Mouse (Mus musculus): Measurements from ENCODE around the gene Bcl6. TPM values are rescaled to one million over a fixed set of nuclear protein-coding genes. Genes with fewer than 3 reads are reported as not detected.

Bcl6 gene
- polyA plus RNA-seq (2012; ENCODE audit: insufficient read depth, insufficient read length, missing spikeins), result 41.0 and 47.5 TPM in 2 replicates

DNA sequence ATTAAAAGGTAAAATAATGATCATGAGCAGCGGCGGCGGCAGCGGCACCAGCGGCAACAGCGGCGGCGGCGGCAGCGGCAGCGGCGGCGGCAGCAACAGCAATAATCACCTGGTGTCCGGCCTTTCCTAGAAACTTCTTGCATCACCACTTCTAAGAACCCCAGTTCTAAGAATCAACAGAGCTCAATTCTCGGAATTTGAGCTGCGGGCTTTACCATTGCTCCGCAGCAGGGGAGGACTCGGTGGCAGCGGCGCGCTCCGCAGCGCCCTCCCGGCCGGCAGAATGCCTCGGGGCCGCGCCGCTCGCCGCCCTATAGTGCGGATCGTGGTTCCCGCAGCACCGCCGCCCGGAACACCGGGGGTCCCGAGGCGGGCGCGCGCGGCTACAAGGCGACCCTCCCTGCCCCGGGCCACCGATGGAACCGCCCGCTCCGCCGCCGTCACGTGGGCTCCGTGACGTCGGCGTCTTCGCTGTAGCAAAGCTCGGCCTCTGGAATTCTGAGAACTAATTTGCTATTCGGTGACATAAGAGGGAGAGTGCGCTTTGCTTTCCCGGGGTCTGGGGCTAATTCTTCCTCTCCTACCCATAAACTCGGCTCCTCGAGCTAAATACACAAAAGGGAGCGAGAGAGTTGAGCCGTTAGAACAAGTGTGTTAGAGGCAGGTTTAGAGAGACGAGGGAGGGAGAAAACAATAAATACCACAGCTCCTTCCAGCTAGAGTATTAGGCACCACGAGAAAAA, at the start of gene Bcl6, which contains the start of gene Gm37419:
Gene Bcl6 (minus strand): TSS at position 387 of the 743 bp plus-strand sequence.
Gene Gm37419 (plus strand): TSS at position 17 of the 743 bp plus-strand sequence.
- peak within 1 kb of the TSS; percentile 84 for H3K4me3 ChIP-seq (ENCODE audit: insufficient read depth, low read length)
- peak within 1 kb of the TSS; percentile 77 for H3K27ac ChIP-seq (ENCODE audit: insufficient read depth, low read depth, low read length)
- TF ChIP-seq POLR2A (IDR thresholded peaks at IDR 0.05; ENCODE audit: borderline replicate concordance, low read depth, low read length) (no peak), CTCF (IDR thresholded peaks at IDR 0.05; ENCODE audit: low read depth, low read length) (no peak)
- peaks cover 13% of the 10 kb centered on the region for H3K4me1 ChIP-seq (ENCODE audit: control insufficient read depth, insufficient read depth, low read length)

DNA sequence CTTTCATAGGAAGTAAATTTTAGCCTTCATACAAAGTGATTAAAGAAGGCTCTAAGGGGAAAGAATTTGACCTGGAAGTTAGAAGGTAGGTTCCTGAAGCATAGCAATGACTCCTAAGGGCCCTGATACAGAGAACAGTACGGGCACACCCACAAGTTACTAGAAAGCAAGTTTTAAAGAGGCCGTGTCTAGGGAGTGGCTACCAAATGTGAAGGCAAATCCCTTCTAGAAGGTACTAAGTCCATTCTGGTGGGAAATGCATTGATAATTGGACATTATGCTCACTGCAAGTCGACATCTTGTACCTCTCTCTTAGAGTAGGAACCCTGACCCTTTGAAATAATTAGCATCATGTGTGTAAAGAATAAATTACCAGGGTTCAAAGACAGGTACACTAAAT, 47.7 kb upstream of the Bcl6 start:
- H3K27ac ChIP-seq (ENCODE audit: insufficient read depth, low read depth, low read length), result no peak overlapping the region
- TF ChIP-seq CTCF (IDR thresholded peaks at IDR 0.05; ENCODE audit: low read depth, low read length), result no peak
- TF ChIP-seq POLR2A (IDR thresholded peaks at IDR 0.05; ENCODE audit: borderline replicate concordance, low read depth, low read length), result no peak
- no peak overlapping the region for H3K4me3 ChIP-seq (ENCODE audit: insufficient read depth, low read length)
- no peaks in the 10 kb centered on the region for H3K4me1 ChIP-seq (ENCODE audit: control insufficient read depth, insufficient read depth, low read length)

DNA sequence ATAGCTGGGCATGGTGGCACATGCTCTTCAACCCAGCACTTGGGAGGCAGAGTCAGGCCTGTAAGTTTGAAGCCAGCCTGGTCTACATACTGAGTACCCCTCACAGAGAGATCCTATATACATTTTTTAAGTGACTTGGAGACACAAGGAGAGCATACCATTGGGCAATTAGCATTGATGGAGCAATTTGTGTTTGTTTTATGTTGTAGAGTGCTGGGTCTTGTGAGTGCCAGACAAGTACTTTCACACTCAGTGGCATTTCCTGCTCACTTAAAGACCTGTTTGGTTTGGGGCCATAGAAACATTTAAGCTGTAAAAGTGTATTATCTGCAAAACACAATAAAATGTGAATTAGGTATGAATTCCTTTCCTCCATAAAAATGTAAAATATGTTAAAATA, 47.1 kb upstream of the Bcl6 start:
- Histone ChIP-seq H3K4me1 (ENCODE audit: control insufficient read depth, insufficient read depth, low read length) (no peaks in the 10 kb centered on the region), H3K27ac (ENCODE audit: insufficient read depth, low read depth, low read length) (no peak overlapping the region), H3K4me3 (ENCODE audit: insufficient read depth, low read length) (no peak overlapping the region)
- TF ChIP-seq CTCF (IDR thresholded peaks at IDR 0.05; ENCODE audit: low read depth, low read length), result no peak
- no peak for TF ChIP-seq POLR2A (IDR thresholded peaks at IDR 0.05; ENCODE audit: borderline replicate concordance, low read depth, low read length)

- TF ChIP-seq POLR2A (IDR thresholded peaks at IDR 0.05; ENCODE audit: borderline replicate concordance, low read depth, low read length) (no peak), CTCF (IDR thresholded peaks at IDR 0.05; ENCODE audit: low read depth, low read length) (no peak)
- no peaks in the 10 kb centered on the region for H3K4me1 ChIP-seq (ENCODE audit: control insufficient read depth, insufficient read depth, low read length)
- H3K27ac ChIP-seq (ENCODE audit: insufficient read depth, low read depth, low read length), result no peak overlapping the region
- H3K4me3 ChIP-seq (ENCODE audit: insufficient read depth, low read length), result no peak overlapping the region
Observed at GRCm38 (mm10) chr16:24034450-24034849, 45.8 kb upstream of the Bcl6 start.

DNA sequence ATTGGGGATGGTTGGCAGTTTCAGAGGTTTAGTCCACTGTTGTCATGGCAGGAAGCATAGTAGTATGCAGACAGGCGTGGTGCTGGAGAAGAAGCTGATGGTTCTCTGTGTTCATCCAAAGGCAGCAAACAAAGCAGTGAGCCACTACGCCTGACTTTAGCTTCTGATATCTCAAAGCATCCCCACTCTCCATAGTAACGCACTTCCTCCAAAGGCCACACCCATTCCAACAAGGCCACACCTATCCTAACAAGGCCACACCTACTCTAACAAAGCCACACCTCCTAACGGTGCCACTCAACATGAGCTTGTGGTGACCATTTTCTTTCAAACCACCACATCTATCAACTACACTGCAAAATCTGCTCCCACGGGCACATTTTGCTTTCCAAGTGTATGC, 44.6 kb upstream of the Bcl6 start:
- TF ChIP-seq POLR2A (IDR thresholded peaks at IDR 0.05; ENCODE audit: borderline replicate concordance, low read depth, low read length), result no peak
- H3K4me1 ChIP-seq (ENCODE audit: control insufficient read depth, insufficient read depth, low read length), result no peaks in the 10 kb centered on the region
- H3K4me3 ChIP-seq (ENCODE audit: insufficient read depth, low read length), result no peak overlapping the region
- H3K27ac ChIP-seq (ENCODE audit: insufficient read depth, low read depth, low read length), result no peak overlapping the region

GRCm38 (mm10) chr16:24029965-24030672, 41.5 kb upstream of the Bcl6 start:
- TF ChIP-seq CTCF (IDR thresholded peaks at IDR 0.05; ENCODE audit: low read depth, low read length), result no peak
- no peak for TF ChIP-seq POLR2A (IDR thresholded peaks at IDR 0.05; ENCODE audit: borderline replicate concordance, low read depth, low read length)
- H3K4me3 ChIP-seq (ENCODE audit: insufficient read depth, low read length), result no peak overlapping the region

GRCm38 (mm10) chr16:24025442-24025841, 36.8 kb upstream of the Bcl6 start:
- no peak overlapping the region for H3K27ac ChIP-seq (ENCODE audit: insufficient read depth, low read depth, low read length)
- TF ChIP-seq CTCF (IDR thresholded peaks at IDR 0.05; ENCODE audit: low read depth, low read length) (no peak), POLR2A (IDR thresholded peaks at IDR 0.05; ENCODE audit: borderline replicate concordance, low read depth, low read length) (no peak)
- H3K4me1 ChIP-seq (ENCODE audit: control insufficient read depth, insufficient read depth, low read length), result peaks cover 9% of the 10 kb centered on the region
- H3K4me3 ChIP-seq (ENCODE audit: insufficient read depth, low read length), result no peak overlapping the region

More at GRCm38 (mm10) chr16:24029965-24030672, 41.5 kb upstream of the Bcl6 start:
- no peak overlapping the region for H3K27ac ChIP-seq (ENCODE audit: insufficient read depth, low read depth, low read length)
- H3K4me1 ChIP-seq (ENCODE audit: control insufficient read depth, insufficient read depth, low read length), result peaks cover 9% of the 10 kb centered on the region

DNA sequence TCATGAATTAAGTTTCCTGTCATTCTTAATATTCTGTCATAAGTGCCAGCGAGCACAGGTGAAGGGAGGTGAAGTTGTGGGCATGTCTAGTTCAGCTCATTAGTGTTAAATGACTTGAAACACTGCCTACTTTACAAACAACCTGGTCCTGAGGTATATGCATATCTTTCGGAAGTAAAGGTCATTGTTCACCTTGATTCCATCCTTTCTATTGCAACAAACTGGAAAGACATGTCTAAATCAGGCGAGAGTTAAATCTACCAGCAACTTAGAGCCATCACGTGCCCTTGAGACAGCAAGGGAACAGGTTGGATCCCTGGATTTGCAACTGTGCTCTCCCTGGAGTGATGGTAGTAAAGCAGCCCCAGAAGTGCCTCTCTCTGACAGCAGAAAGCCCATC, 34.0 kb upstream of the Bcl6 start:
- no peak overlapping the region for H3K27ac ChIP-seq (ENCODE audit: insufficient read depth, low read depth, low read length)
- TF ChIP-seq POLR2A (IDR thresholded peaks at IDR 0.05; ENCODE audit: borderline replicate concordance, low read depth, low read length) (no peak), CTCF (IDR thresholded peaks at IDR 0.05; ENCODE audit: low read depth, low read length) (no peak)
- no peak overlapping the region for H3K4me3 ChIP-seq (ENCODE audit: insufficient read depth, low read length)
- H3K4me1 ChIP-seq (ENCODE audit: control insufficient read depth, insufficient read depth, low read length), result peaks cover 5% of the 10 kb centered on the region

DNA sequence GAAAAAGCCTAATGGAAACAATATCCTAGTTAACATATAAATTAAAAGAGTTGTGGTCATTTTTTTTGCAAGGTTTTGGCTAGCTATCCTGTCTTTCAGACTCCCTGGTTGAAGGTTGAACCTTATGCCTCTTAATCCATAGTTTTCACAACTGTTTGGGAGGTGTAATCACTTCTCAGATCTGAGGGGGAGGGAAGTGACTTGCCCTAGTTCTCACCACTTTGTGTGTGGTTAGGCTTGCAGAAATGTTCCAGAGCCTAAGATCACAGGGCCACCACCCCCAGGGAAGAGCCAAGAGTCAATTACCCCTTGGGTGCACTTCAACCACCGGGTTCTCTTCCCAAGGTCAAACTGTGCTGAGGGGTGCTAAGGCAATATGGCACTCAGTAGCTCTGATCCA, 33.1 kb upstream of the Bcl6 start:
- TF ChIP-seq POLR2A (IDR thresholded peaks at IDR 0.05; ENCODE audit: borderline replicate concordance, low read depth, low read length), result no peak
- no peak for TF ChIP-seq CTCF (IDR thresholded peaks at IDR 0.05; ENCODE audit: low read depth, low read length)
- no peak overlapping the region for H3K27ac ChIP-seq (ENCODE audit: insufficient read depth, low read depth, low read length)
- H3K4me1 ChIP-seq (ENCODE audit: control insufficient read depth, insufficient read depth, low read length), result peaks cover 2% of the 10 kb centered on the region
- H3K4me3 ChIP-seq (ENCODE audit: insufficient read depth, low read length), result no peak overlapping the region

- peaks cover 18% of the 10 kb centered on the region for H3K4me1 ChIP-seq (ENCODE audit: control insufficient read depth, insufficient read depth, low read length)
- no peak for TF ChIP-seq POLR2A (IDR thresholded peaks at IDR 0.05; ENCODE audit: borderline replicate concordance, low read depth, low read length)
- TF ChIP-seq CTCF (IDR thresholded peaks at IDR 0.05; ENCODE audit: low read depth, low read length), result no peak
- H3K4me3 ChIP-seq (ENCODE audit: insufficient read depth, low read length), result no peak overlapping the region
- no peak overlapping the region for H3K27ac ChIP-seq (ENCODE audit: insufficient read depth, low read depth, low read length)
Observed at GRCm38 (mm10) chr16:24016742-24017141, 28.1 kb upstream of the Bcl6 start.

Measured in bone marrow macrophage, adult 2 months (primary cell).